Mouse (Mus musculus) brain, adult 10 weeks (tissue): ENCODE measurements around the gene Lcp1. TPM values are rescaled to one million over a fixed set of nuclear protein-coding genes. Genes with fewer than 3 reads are reported as not detected.

Experiments used
- polyA plus RNA-seq: library from polyadenylated mRNA; stranded (reverse); fragments of 350-450 nt; fragmentation: Illumina TruSeq; extraction: RNeasy Lipid Tissue Mini Kit (QIAGEN cat#74804); gene quantifications from one replicate; pipeline ENCODE4 v1.2.3, GENCODE M21; 2015; ENCODE audit warnings: low read depth, low replicate concordance

The Lcp1 gene
- polyA plus RNA-seq, result 7.8 TPM

DNA sequence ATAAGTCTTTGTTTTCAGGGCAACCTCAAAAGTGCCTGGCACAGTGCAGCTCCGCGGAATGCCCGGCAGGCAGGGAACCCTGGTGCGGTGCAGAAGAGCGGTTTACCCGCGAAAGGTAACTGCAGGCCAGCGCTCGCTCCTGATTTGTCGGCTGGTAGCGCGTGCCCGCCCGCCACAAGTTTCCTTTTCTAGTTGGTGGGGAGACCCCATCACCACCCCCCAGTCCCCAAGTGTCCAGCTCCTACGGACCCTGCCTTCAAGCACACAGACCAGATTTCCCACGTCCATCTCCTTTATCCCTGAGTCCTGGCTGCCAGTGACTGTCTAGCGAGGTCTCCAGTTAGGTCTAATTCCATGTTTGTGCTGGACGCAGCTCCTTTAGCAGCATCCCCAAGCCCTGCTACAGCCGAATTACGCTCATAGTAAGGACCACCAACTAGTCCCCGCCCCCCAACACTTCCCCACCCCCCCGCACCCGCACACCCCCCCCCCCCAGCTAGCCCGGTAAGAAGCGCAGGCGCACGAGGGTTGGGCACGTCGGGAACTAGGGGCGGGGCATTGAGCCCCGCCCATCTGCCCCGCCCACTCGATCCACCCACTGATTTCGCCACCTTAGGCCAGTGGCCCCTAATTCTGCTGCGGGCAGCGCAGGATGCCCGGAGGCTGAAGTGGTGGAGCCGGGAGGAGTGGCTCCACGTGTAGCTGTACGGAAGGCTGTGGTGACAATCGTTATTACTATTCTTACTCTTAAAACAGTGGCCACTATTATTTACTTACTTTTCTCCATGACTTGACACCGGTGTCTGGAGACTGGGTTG, at the start of gene Lcp1, which contains the start of gene Lrrc63:
Gene Lcp1 (plus strand): TSS at position 601 of the 818 bp plus-strand sequence.
Gene Lrrc63 (minus strand): TSS at position 381 of the 818 bp plus-strand sequence.

GRCm38 (mm10) chr14:75242087-75242486, 111.2 kb downstream of the Lcp1 start, which contains the start of gene Cpb2:
Gene Cpb2, plus strand, starts transcription at chr14:75242287.

Other genes starting within 250 kb of the Lcp1 start
- 13.6 TPM for gene Lrch1, start 183.2 kb upstream of the Lcp1 start, polyA plus RNA-seq
- 1.3 TPM for gene Rubcnl, start 115.1 kb upstream of the Lcp1 start, polyA plus RNA-seq
- not detected for gene Lrrc63, start 220 bp upstream of the Lcp1 start, polyA plus RNA-seq
- not detected for gene Cpb2, start 111.2 kb downstream of the Lcp1 start, polyA plus RNA-seq
- gene Zc3h13, start 153.3 kb downstream of the Lcp1 start, polyA plus RNA-seq, result 22.4 TPM